Mouse (Mus musculus) kidney, postnatal 10 days (tissue): ENCODE results near the gene Hist1h2br.
"Not testable (repeated sequence)": the region's sequence is repeated elsewhere in the genome, so short reads cannot be mapped to it uniquely, and the experiment has no call there.

Source experiments
- DNase-seq: peaks from one replicate; pipeline ENCODE4 v3.0.0; 2021; ENCODE audit warnings: mixed read lengths

Hist1h2br gene

DNA sequence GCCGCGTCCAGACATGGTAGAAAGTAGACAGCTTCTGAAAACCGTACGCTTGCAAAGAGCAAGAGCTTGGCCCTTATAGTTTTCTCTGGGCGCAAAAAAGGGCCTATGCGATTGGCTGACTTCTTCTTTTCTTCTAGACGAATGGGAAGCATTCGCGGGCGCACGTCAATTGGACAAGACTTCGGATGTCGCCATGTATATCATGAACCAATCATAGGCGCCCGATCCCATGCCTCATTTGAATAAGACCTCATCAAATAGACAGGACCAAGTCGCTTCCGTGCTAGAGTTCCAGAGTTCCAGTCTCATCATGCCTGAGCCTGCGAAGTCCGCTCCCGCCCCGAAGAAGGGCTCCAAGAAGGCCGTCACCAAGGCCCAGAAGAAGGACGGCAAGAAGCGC is at the start of gene Hist1h2br, which contains the start of gene Hist1h2ap:
Hist1h2br (plus strand) TSS at position 283 of the 400 bp plus-strand sequence.
Hist1h2ap (minus strand) TSS at position 47 of the 400 bp plus-strand sequence.
- not testable (repeated sequence) for DNase-seq

DNA sequence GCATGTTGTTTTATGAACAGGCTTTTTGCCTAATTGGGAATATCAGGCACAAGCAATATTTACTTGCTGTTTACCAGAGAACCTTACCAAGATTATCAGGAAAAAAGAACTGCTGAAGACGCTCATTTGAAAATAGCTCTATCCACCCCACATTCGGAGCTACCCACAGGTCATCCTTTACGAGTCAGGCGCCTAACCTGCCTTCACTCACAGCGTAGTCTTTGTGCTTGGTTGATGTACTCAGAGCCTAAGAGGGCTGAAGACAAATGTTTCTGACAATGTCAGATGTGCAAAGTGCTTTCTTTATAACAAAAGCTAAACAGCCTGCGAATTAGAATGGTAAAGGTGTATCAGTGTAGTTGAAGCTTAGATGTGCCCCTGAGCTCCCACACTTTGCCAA is 49.2 kb upstream of the Hist1h2br start:
- no peak for DNase-seq

GRCm38 (mm10) chr13:21786189-21786898 is 47.2 kb upstream of the Hist1h2br start:
- DNase-seq, result no peak

GRCm38 (mm10) chr13:21786899-21787629 is 46.5 kb upstream of the Hist1h2br start, which contains the start of the genes Hist1h2an and Hist1h2bp:
Gene Hist1h2an (minus strand): TSS chr13:21787218.
Gene Hist1h2bp (plus strand): TSS chr13:21787461.
- peak; percentile 86 for DNase-seq

DNA sequence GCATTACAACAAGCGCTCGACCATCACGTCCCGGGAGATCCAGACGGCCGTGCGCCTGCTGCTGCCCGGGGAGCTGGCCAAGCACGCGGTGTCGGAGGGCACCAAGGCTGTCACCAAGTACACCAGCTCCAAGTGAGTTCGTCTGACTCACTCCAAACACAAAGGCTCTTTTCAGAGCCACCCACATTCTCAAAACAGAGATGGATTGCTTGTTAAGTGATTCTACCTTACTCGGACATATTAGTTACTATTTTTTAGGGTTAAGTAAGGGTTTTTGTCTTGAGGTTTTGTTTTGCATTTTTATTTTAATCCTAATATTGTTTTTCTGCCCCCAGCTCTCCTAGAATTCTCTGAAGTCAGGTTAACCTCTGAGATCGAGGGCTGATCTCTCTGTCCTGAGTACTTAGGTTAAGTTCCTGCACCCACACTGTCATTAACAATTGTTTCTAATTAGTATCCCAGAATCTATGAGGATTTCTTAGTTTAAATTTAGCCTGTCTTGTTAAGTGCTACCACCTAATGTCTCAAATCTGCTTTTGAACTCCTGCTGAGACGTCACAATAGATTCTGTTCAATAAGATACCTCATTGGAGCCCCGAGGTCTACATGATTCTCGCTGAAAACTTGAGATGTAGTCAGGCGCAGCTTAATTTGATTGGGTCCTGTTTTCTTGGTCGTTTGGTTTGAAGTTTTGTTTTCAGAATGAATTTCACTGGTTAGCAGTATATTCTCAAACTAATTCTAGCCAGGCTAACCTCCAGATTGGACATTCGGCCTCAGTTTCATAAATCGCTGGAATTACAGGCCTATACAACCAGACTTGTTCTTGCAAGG is 45.6 kb upstream of the Hist1h2br start:
- no peak for DNase-seq

GRCm38 (mm10) chr13:21789925-21790324 is 43.6 kb upstream of the Hist1h2br start:
- no peak for DNase-seq

- no peak for DNase-seq
Measured at GRCm38 (mm10) chr13:21790601-21791283, 42.8 kb upstream of the Hist1h2br start.

DNA sequence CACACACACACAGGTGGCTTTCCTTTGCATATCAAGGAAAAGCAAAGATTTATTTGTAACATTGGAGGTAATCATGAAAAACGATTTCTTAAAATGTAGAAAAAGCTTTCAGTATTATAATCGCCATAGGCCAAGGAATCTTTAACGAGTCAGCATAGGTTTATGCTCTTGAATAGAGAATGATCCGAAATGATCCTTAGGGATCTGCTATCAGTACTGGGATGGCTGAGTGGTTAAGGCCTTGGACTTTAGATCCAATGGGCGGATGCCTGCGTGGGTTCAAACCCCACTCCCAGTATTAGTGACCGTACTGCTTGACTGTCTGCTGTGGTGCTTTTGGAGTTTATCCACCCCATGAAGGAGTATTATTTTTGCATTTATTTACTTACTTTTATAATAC is 38.0 kb upstream of the Hist1h2br start:
- DNase-seq, result no peak

- DNase-seq, result not testable (repeated sequence)
Measured at GRCm38 (mm10) chr13:21797163-21797562, 36.4 kb upstream of the Hist1h2br start.

DNA sequence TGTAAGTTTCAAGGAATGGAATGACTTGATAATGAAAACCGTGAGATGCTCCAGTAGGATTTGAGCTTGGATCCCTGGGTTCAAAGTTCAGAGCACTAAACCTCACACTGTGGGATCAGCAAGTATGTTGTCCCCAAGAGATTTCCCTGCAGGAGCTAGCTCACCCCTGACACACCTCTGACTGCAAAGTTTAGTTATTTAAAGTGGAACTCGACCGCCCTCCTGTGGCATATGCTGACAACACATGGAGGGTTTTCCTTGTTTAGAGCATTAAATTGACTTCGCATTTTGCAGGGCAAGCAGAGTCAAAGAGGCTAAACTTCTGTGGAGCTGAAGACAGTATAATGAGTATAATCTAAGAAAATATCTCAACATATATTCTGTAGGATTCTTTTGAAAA is 30.5 kb upstream of the Hist1h2br start:
- not testable (repeated sequence) for DNase-seq

- not testable (repeated sequence) for DNase-seq
Measured at GRCm38 (mm10) chr13:21810073-21810472, 23.5 kb upstream of the Hist1h2br start, which contains the start of the genes Hist1h2bq and Hist1h2ao. Gene Hist1h2bq (minus strand): TSS chr13:21810197. Gene Hist1h2ao (plus strand): TSS chr13:21810465.

DNA sequence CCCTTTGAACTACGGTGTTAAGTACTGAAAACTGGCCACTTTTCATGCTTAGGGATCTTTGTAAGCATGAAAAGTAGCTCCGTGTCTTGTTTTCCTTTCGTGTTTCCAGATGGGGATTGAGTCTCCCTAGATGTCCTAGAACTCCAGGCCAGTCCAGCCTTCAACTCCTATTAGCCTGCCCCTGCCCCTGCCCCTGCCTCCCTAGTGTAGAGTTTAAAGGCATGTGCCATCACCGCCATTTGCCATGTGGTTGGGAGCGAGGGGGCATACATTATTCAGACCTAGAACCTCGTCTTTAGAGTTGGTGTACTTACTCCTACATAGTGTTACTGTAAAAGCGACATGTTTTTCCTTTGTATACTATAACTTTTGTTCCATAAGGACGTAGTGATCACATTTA is 22.5 kb upstream of the Hist1h2br start:
- not testable (repeated sequence) for DNase-seq

GRCm38 (mm10) chr13:21811539-21811938 is 22.0 kb upstream of the Hist1h2br start, which contains the start of gene Hist1h4m:
Gene Hist1h4m (plus strand): TSS chr13:21811746.
- DNase-seq, result peak; percentile 46

DNA sequence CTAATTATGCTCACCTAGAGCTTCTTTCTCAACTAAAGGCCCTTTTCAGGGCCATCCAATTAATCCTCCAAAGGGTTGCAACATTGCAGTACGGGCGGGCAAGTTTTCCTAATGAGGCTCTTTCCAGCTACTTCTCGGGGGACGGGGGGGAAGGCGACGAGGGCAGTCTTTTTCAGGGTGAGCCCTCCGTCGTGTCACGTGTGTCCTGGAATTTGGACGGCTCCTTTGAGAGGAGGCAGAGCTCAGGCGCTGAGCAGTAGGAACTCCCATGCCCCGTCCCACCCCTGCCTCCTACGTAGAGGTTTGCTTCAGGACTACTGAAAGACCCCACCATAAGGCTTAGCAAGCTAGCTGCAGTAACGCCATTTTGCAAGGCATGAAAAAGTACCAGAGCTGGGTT is 21.5 kb upstream of the Hist1h2br start:
- DNase-seq, result not testable (repeated sequence)

- not testable (repeated sequence) for DNase-seq
Measured at GRCm38 (mm10) chr13:21820082-21820890, 13.3 kb upstream of the Hist1h2br start.

DNA sequence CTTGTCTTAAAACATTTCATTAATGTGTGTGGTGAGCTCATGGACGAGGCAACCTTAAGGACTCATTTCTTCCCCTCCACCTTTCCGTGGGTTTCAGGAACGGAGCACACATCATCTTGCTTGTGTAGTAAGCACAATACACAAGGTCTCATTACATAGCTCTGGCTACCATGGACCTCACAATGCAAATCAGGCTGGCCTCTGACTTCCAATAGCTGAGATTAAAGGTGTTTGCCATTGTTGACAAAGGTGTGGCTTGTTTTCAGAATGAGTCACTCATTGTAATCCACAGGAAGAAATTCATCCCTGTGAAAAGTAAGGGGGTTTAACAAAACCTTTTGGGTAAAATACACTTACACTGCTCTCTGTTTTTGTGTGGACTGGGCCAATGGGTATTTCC is 5.0 kb upstream of the Hist1h2br start:
- no peak for DNase-seq

- DNase-seq, result no peak
Measured at GRCm38 (mm10) chr13:21830344-21830743, 3.2 kb upstream of the Hist1h2br start.

DNA sequence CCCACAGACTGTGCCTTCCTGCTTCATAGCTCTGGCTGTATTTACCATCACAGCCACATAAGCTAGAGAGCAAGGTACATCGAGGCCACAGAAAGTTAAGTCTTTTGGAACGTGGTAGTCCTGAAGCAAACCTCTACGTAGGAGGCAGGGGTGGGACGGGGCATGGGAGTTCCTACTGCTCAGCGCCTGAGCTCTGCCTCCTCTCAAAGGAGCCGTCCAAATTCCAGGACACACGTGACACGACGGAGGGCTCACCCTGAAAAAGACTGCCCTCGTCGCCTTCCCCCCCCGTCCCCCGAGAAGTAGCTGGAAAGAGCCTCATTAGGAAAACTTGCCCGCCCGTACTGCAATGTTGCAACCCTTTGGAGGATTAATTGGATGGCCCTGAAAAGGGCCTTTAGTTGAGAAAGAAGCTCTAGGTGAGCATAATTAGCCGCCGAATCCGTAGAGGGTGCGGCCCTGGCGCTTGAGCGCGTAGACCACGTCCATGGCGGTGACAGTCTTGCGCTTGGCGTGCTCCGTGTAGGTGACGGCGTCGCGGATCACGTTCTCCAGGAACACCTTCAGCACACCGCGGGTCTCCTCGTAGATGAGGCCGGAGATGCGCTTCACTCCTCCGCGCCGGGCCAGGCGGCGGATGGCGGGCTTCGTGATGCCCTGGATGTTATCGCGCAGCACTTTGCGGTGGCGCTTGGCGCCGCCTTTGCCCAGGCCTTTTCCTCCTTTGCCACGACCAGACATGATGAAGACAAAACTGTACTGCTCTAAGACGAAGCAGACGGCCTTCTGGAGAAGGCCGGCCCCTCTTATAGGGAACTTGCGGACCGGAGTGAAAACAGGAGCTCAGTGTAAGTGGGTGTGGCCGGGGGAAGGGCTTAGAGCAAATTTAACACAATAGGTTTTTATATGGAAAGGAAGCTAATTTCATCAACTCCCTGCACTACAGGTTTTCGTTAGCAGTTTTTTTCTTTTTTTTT is 1.8 kb upstream of the Hist1h2br start, which contains the start of gene Hist1h4n:
Hist1h4n (minus strand) TSS at position 779 of the 977 bp plus-strand sequence.
- peak; percentile 20 for DNase-seq

GRCm38 (mm10) chr13:21840508-21840907 is 7.0 kb downstream of the Hist1h2br start:
- DNase-seq, result not testable (repeated sequence)

GRCm38 (mm10) chr13:21846356-21846755 is 12.8 kb downstream of the Hist1h2br start:
- DNase-seq, result not testable (repeated sequence)
